Mouse (Mus musculus): ENCODE measurements around the gene Cgnl1. TPM values are rescaled to one million over a fixed set of nuclear protein-coding genes. Genes with fewer than 3 reads are reported as not detected.

The Cgnl1 gene
- polyA plus RNA-seq, 1 experiment from 2014 or later, result 4.8 TPM

DNA sequence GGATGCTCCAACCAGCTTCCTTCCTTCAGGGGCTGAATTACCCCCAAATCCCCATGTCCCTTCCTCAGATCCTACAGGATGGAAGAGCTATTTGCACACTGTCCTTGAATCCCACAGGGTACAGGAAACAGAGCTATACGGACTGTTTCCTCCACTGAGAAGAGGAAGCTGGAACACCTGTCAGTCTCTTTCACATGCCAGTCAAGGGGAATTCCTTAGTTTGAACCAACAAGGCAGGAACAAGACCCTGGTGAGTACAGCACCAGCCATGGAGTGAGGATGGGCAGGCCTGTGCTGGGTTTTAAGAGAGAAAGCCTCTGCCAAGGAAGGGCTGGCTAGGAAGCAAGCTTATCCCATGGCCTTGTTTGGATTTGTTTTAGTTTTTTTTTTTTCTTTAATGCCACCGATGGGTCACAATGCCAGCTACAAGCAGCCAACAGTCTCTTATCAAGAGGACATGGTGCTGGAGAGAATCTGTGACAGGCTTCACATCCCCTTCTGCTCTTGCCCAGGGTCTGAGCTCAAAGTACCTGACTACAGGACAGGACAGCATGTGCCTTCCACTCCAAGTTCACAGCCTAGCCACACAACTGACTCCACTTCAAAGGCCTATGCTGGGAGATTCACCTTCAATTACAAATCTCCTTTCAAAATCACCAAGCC is 182.3 kb downstream of the Cgnl1 start:
- ATAC-seq, result no peak
- no peak overlapping the region for H3K4me3 ChIP-seq (replicated peaks)
- H3K4me1 ChIP-seq (replicated peaks), result peaks cover 12% of the 10 kb centered on the region
- H3K4me2 ChIP-seq (replicated peaks), result no peak overlapping the region
- peaks cover 22% of the 10 kb centered on the region; the same call in 1 of the 2 replicates for H3K27me3 ChIP-seq
- no peak overlapping the region for H3K27ac ChIP-seq
- WGBS, result 77% methylated on average over 2 of the region's 2 CpGs
- H3K36me3 ChIP-seq, result no peaks in the 10 kb centered on the region
- H3K9me3 ChIP-seq, result no peaks in the 10 kb centered on the region
- H3K9ac ChIP-seq (replicated peaks), result no peak overlapping the region

DNA sequence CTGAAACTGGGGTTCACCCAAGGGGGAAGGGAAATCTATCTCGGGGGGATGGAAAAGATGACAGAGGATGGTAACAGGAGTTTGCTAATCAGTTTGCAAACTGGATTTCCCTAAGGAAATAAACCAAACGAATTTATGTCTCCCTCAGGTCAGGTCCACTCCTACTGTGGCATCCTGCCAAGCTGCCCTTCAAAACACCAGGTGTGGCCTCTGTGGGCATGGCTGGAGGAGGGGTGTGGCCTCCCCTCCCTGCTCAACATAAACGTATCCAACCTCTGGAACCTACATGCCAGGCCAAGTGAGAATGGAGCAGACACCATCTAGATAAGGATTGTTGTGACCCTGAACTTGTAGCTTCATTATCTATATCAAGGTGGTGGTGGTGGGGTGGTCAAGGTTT is 185.0 kb downstream of the Cgnl1 start:
- Histone ChIP-seq H3K4me2 (replicated peaks) (no peak overlapping the region), H3K4me3 (replicated peaks) (no peak overlapping the region), H3K27me3 (peaks cover 7% of the 10 kb centered on the region; the same call in 1 of the 2 replicates), H3K4me1 (replicated peaks) (no peaks in the 10 kb centered on the region), H3K27ac (no peak overlapping the region), H3K36me3 (no peaks in the 10 kb centered on the region), H3K9ac (replicated peaks) (no peak overlapping the region), H3K9me3 (no peaks in the 10 kb centered on the region)
- 66% methylated on average over 3 of the region's 3 CpGs for WGBS
- no peak for ATAC-seq

DNA sequence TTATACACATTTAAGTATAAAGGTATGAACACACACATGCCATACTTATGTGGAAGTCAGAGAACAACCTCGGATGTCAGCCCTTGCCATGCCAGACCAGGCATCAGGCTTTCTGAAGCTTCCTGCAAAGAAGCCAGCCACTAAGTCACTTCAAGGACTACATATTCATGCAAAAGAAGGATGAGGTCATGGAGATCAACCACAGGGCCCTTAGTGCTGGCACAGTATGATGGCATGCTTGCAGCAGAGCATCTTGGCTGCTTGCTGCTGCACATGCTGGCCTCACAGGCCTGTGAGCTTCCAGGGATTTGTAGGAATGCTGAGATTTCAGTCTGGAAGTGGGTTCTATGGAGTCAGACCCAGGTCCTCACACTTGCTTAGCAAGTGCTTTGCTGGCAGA is 188.6 kb downstream of the Cgnl1 start:
- Histone ChIP-seq H3K4me3 (replicated peaks) (no peak overlapping the region), H3K9me3 (no peaks in the 10 kb centered on the region), H3K9ac (replicated peaks) (no peak overlapping the region), H3K27me3 (no peaks in the 10 kb centered on the region), H3K27ac (no peak overlapping the region), H3K4me1 (replicated peaks) (no peaks in the 10 kb centered on the region), H3K36me3 (no peaks in the 10 kb centered on the region), H3K4me2 (replicated peaks) (no peak overlapping the region)
- WGBS, result 79% methylated on average over 1 of the region's 1 CpGs
- ATAC-seq, result no peak

DNA sequence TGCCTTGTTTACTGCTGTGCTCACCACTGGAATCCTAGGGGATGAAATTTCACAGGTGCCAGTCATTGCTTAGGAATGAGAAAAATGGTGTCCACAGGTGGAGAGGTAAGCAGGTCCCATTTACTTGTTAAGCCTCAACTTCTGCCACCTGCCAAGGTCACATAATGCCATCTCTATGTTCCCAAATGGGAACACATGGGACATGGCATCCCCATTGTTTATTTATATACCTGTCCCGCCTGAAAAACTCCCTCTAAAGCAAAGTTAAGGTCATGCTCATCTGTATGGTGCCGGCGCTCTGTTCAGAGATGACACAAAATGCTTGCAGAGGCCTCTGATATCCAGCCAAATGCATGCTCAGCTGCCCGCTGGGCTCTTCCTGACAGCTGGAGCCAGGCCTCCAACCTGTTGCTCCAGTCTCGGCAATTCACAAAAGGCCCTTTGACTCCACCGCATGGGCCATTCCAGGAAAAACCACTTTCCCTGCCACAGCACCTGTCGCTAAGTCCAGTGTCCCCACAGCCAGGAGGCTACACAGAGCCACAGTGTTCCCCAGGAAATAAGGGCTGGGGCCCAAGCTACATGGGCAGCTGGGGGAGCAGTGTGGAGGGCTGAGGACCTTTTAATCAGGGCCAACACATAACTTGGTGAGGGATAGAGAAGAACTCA is 192.4 kb downstream of the Cgnl1 start:
- ATAC-seq, result no peak

More for the DNA sequence above, 192.4 kb downstream of the Cgnl1 start:
- Histone ChIP-seq H3K4me1 (replicated peaks) (no peaks in the 10 kb centered on the region), H3K9me3 (no peaks in the 10 kb centered on the region), H3K4me3 (replicated peaks) (no peak overlapping the region), H3K27me3 (no peaks in the 10 kb centered on the region; the same call in 1 of the 2 replicates), H3K9ac (replicated peaks) (no peak overlapping the region), H3K4me2 (replicated peaks) (no peak overlapping the region), H3K36me3 (no peaks in the 10 kb centered on the region), H3K27ac (no peak overlapping the region)
- 68% methylated on average over 7 of the region's 7 CpGs for WGBS

Other genes with a start within 250 kb of the Cgnl1 start
- 2.4 and 2.6 TPM in 2 replicates for gene Myzap, start 179.2 kb downstream of the Cgnl1 start, polyA plus RNA-seq (2015; fragmentation: Nextera tagmentation; extraction: Ambion mirVana)